Mouse (Mus musculus) forebrain, embryonic 15.5 days (tissue): Measurements from ENCODE around the gene Gm49340. TPM values are rescaled to one million over a fixed set of nuclear protein-coding genes. Genes with fewer than 3 reads are reported as not detected.
"Not testable (repeated sequence)": the region's sequence is repeated elsewhere in the genome, so short reads cannot be mapped to it uniquely, and the experiment has no call there.

ENCODE experiments used
- ATAC-seq: fragments of 200-750 bp; cut with Nextera tagmentation; replicated peaks from 2 replicates; pipeline ENCODE4 v1.8.0; 2017; ENCODE audit warnings: mild to moderate bottlenecking, moderate TSS enrichment, moderate library complexity
- H3K27ac ChIP-seq: fragments of 300-500 bp; sonication (generic); replicated peaks from 2 replicates; pipeline ENCODE4 v1.5.1; 2015; ENCODE audit warnings: mild to moderate bottlenecking, inconsistent platforms
- H3K27me3 ChIP-seq: fragments of 300-500 bp; sonication (generic); 2 replicates; pipeline ENCODE4 v1.6.1; 2015; ENCODE audit warnings: inconsistent platforms
- H3K36me3 ChIP-seq: fragments of 300-500 bp; sonication (generic); 2 replicates; pipeline ENCODE4 v1.6.1; 2015; ENCODE audit warnings: mild to moderate bottlenecking, inconsistent platforms
- H3K4me1 ChIP-seq: fragments of 300-500 bp; sonication (generic); 2 replicates; pipeline ENCODE4 v1.6.1; 2015; ENCODE audit warnings: inconsistent platforms
- H3K4me2 ChIP-seq: fragments of 300-500 bp; sonication (generic); replicated peaks from 2 replicates; pipeline ENCODE4 v1.6.1; 2015; ENCODE audit warnings: mild to moderate bottlenecking, inconsistent platforms
- H3K4me3 ChIP-seq: fragments of 300-500 bp; sonication (generic); 2 replicates; pipeline ENCODE4 v1.5.1; 2015; ENCODE audit warnings: mild to moderate bottlenecking, inconsistent platforms
- H3K9ac ChIP-seq: fragments of 300-500 bp; sonication (generic); replicated peaks from 2 replicates; pipeline ENCODE4 v1.6.1; 2015; ENCODE audit warnings: mild to moderate bottlenecking, inconsistent platforms
- H3K9me3 ChIP-seq: fragments of 300-500 bp; sonication (generic); 2 replicates; pipeline ENCODE4 v1.6.1; 2016; ENCODE audit warnings: inconsistent platforms
- WGBS: fragments of 180-500 bp; shearing (Covaris S2); methylation state at CpG from one replicate; pipeline ENCODE4 v1.1.7; 2015; ENCODE audit warnings: mixed read lengths; 5-methylcytosine and 5-hydroxymethylcytosine counted together
- polyA plus RNA-seq: library from polyadenylated mRNA; unstranded; fragments of >200 nt; fragmentation: Nextera tagmentation; extraction: Ambion mirVana; gene quantifications from 2 replicates; pipeline ENCODE4 v1.2.1, GENCODE M21; 2015

Gm49340 gene
- not detected in 2 replicates for polyA plus RNA-seq

GRCm38 (mm10) chr11:73329442-73329841 is at the start of gene Gm49340, which contains the start of the genes Aspa and Spata22:
Gm49340 (plus strand) TSS chr11:73329741.
Aspa (minus strand) TSS chr11:73329596.
Spata22 (plus strand) TSS chr11:73329741.
- H3K4me2 ChIP-seq, result no peak within 1 kb of the TSS
- ATAC-seq, result no peak
- WGBS, result 86% methylated on average over 27 of the region's 27 CpGs

GRCm38 (mm10) chr11:73280710-73281109 is 48.8 kb upstream of the Gm49340 start:
- no peak overlapping the region for H3K27ac ChIP-seq
- ATAC-seq, result no peak
- no peak overlapping the region for H3K4me2 ChIP-seq
- H3K36me3 ChIP-seq, result no peaks in the 10 kb centered on the region
- no peak overlapping the region for H3K4me3 ChIP-seq
- no peaks in the 10 kb centered on the region for H3K27me3 ChIP-seq
- H3K9ac ChIP-seq, result no peak overlapping the region
- 71% methylated on average over 5 of the region's 5 CpGs for WGBS
- H3K4me1 ChIP-seq, result 0 out of 2 replicates have a peak, but pooled peaks cover 4% of the 10 kb centered on the region
- H3K9me3 ChIP-seq, result no peaks in the 10 kb centered on the region

More at GRCm38 (mm10) chr11:73329442-73329841, at the start of gene Gm49340, which contains the start of the genes Aspa and Spata22:
- H3K36me3 ChIP-seq, result no peaks in the 10 kb centered on the region
- H3K9ac ChIP-seq, result no peak within 1 kb of the TSS
- H3K4me1 ChIP-seq, result no peaks in the 10 kb centered on the region
- H3K27ac ChIP-seq, result no peak within 1 kb of the TSS
- H3K4me3 ChIP-seq, result no peak within 1 kb of the TSS
- no peaks in the 10 kb centered on the region for H3K9me3 ChIP-seq
- no peaks in the 10 kb centered on the region for H3K27me3 ChIP-seq

GRCm38 (mm10) chr11:73281528-73282027 is 48.0 kb upstream of the Gm49340 start:
- Histone ChIP-seq H3K4me2 (peak overlapping the region; percentile 51), H3K36me3 (no peaks in the 10 kb centered on the region), H3K9me3 (no peaks in the 10 kb centered on the region), H3K4me3 (peak overlapping the region; percentile 39), H3K9ac (peak overlapping the region; percentile 48), H3K27ac (no peak overlapping the region), H3K27me3 (no peaks in the 10 kb centered on the region), H3K4me1 (0 out of 2 replicates have a peak, but pooled peaks cover 4% of the 10 kb centered on the region)
- peak; percentile 91 for ATAC-seq
- WGBS, result 2% methylated on average over 16 of the region's 16 CpGs

- H3K9ac ChIP-seq, result no peak overlapping the region
- no peak overlapping the region for H3K4me2 ChIP-seq
- H3K36me3 ChIP-seq, result no peaks in the 10 kb centered on the region
- WGBS, result 83% methylated on average over 9 of the region's 9 CpGs
- H3K4me1 ChIP-seq, result 0 out of 2 replicates have a peak, but pooled peaks cover 4% of the 10 kb centered on the region
- H3K4me3 ChIP-seq, result no peak overlapping the region
- no peak for ATAC-seq
- no peak overlapping the region for H3K27ac ChIP-seq
- no peaks in the 10 kb centered on the region for H3K9me3 ChIP-seq
- H3K27me3 ChIP-seq, result no peaks in the 10 kb centered on the region
Measured at GRCm38 (mm10) chr11:73283369-73283768, 46.2 kb upstream of the Gm49340 start.

- no peaks in the 10 kb centered on the region for H3K27me3 ChIP-seq
- H3K9me3 ChIP-seq, result no peaks in the 10 kb centered on the region
- H3K4me3 ChIP-seq, result no peak overlapping the region
- H3K9ac ChIP-seq, result no peak overlapping the region
- H3K27ac ChIP-seq, result no peak overlapping the region
- no peaks in the 10 kb centered on the region for H3K36me3 ChIP-seq
- H3K4me1 ChIP-seq, result 0 out of 2 replicates have a peak, but pooled peaks cover 4% of the 10 kb centered on the region
- no peak overlapping the region for H3K4me2 ChIP-seq
- no peak for ATAC-seq
- 56% methylated on average over 1 of the region's 1 CpGs for WGBS
Measured at GRCm38 (mm10) chr11:73283926-73284325, 45.6 kb upstream of the Gm49340 start.

GRCm38 (mm10) chr11:73284351-73284750 is 45.2 kb upstream of the Gm49340 start:
- Histone ChIP-seq H3K27ac (no peak overlapping the region), H3K9ac (no peak overlapping the region), H3K4me3 (no peak overlapping the region), H3K36me3 (no peaks in the 10 kb centered on the region), H3K9me3 (no peaks in the 10 kb centered on the region), H3K27me3 (no peaks in the 10 kb centered on the region), H3K4me2 (no peak overlapping the region), H3K4me1 (0 out of 2 replicates have a peak, but pooled peaks cover 4% of the 10 kb centered on the region)
- no peak for ATAC-seq

- H3K4me1 ChIP-seq, result no peaks in the 10 kb centered on the region
- no peak overlapping the region for H3K4me2 ChIP-seq
- H3K27ac ChIP-seq, result no peak overlapping the region
- H3K27me3 ChIP-seq, result no peaks in the 10 kb centered on the region
- no peaks in the 10 kb centered on the region for H3K9me3 ChIP-seq
- no peak overlapping the region for H3K9ac ChIP-seq
- no peak for ATAC-seq
- 90% methylated on average over 1 of the region's 1 CpGs for WGBS
- H3K4me3 ChIP-seq, result no peak overlapping the region
- H3K36me3 ChIP-seq, result no peaks in the 10 kb centered on the region
Measured at GRCm38 (mm10) chr11:73289621-73290020, 39.9 kb upstream of the Gm49340 start.

- ATAC-seq, result no peak
- no peak overlapping the region for H3K4me3 ChIP-seq
Measured at GRCm38 (mm10) chr11:73303123-73303522, 26.4 kb upstream of the Gm49340 start.

GRCm38 (mm10) chr11:73315961-73316360 is 13.6 kb upstream of the Gm49340 start:
- Histone ChIP-seq H3K36me3 (no peaks in the 10 kb centered on the region), H3K27me3 (no peaks in the 10 kb centered on the region), H3K9ac (no peak overlapping the region), H3K4me2 (no peak overlapping the region), H3K4me1 (no peaks in the 10 kb centered on the region), H3K9me3 (no peaks in the 10 kb centered on the region), H3K27ac (no peak overlapping the region), H3K4me3 (no peak overlapping the region)
- no peak for ATAC-seq
- WGBS, result 49% methylated on average over 3 of the region's 3 CpGs

More at GRCm38 (mm10) chr11:73303123-73303522, 26.4 kb upstream of the Gm49340 start:
- H3K9ac ChIP-seq, result no peak overlapping the region
- no peaks in the 10 kb centered on the region for H3K4me1 ChIP-seq
- no peaks in the 10 kb centered on the region for H3K36me3 ChIP-seq
- WGBS, result 12% methylated on average over 2 of the region's 2 CpGs
- H3K27ac ChIP-seq, result no peak overlapping the region
- H3K9me3 ChIP-seq, result no peaks in the 10 kb centered on the region
- H3K4me2 ChIP-seq, result no peak overlapping the region
- H3K27me3 ChIP-seq, result no peaks in the 10 kb centered on the region

- H3K4me3 ChIP-seq, H3K36me3 ChIP-seq, H3K4me1 ChIP-seq, H3K27me3 ChIP-seq, H3K27ac ChIP-seq, H3K4me2 ChIP-seq, ATAC-seq, H3K9me3 ChIP-seq, H3K9ac ChIP-seq: not testable (repeated sequence)
- WGBS, result 82% methylated on average over 2 of the region's 2 CpGs
Measured at GRCm38 (mm10) chr11:73318581-73318980, 11.0 kb upstream of the Gm49340 start.

GRCm38 (mm10) chr11:73321064-73321463 is 8.5 kb upstream of the Gm49340 start:
- not testable (repeated sequence) for H3K9ac ChIP-seq, H3K4me2 ChIP-seq, H3K27ac ChIP-seq, H3K36me3 ChIP-seq, H3K27me3 ChIP-seq, H3K9me3 ChIP-seq, ATAC-seq, H3K4me3 ChIP-seq, H3K4me1 ChIP-seq
- WGBS, result 94% methylated on average over 13 of the region's 13 CpGs

GRCm38 (mm10) chr11:73323906-73324830 is 5.4 kb upstream of the Gm49340 start:
- Histone ChIP-seq H3K4me3 (no peak overlapping the region), H3K4me2 (no peak overlapping the region), H3K4me1 (no peaks in the 10 kb centered on the region), H3K27me3 (no peaks in the 10 kb centered on the region), H3K36me3 (no peaks in the 10 kb centered on the region), H3K9ac (no peak overlapping the region), H3K27ac (no peak overlapping the region), H3K9me3 (no peaks in the 10 kb centered on the region)
- WGBS, result 74% methylated on average over 9 of the region's 9 CpGs
- ATAC-seq, result no peak
